Mouse (Mus musculus): ENCODE measurements around the gene F3.

F3 gene

GRCm38 (mm10) chr3:121722971-121723844, at the start of gene F3:
TSS of gene F3 (plus strand) at chr3:121723537.
- peak; percentile 88 to 93 for DNase-seq

GRCm38 (mm10) chr3:121678935-121679334, 44.4 kb upstream of the F3 start:
- DNase-seq = no peak

- no peak for DNase-seq
Observed at GRCm38 (mm10) chr3:121679443-121679842, 43.9 kb upstream of the F3 start.

- no peak for DNase-seq
Observed at GRCm38 (mm10) chr3:121680187-121680586, 43.1 kb upstream of the F3 start.

- DNase-seq = no peak
Observed at GRCm38 (mm10) chr3:121682439-121683411, 40.6 kb upstream of the F3 start.

GRCm38 (mm10) chr3:121684552-121684951, 38.8 kb upstream of the F3 start:
- DNase-seq = no peak

GRCm38 (mm10) chr3:121684963-121685362, 38.4 kb upstream of the F3 start:
- DNase-seq = peak in 1 of 2 experiments; percentile 18

GRCm38 (mm10) chr3:121685985-121686384, 37.4 kb upstream of the F3 start:
- no peak for DNase-seq

GRCm38 (mm10) chr3:121686408-121686911, 36.9 kb upstream of the F3 start:
- peak; percentile 30 to 53 for DNase-seq

- no peak for DNase-seq
Observed at GRCm38 (mm10) chr3:121687741-121688140, 35.6 kb upstream of the F3 start.

- no peak for DNase-seq
Observed at GRCm38 (mm10) chr3:121689029-121689428, 34.3 kb upstream of the F3 start.

GRCm38 (mm10) chr3:121689697-121690096, 33.6 kb upstream of the F3 start:
- DNase-seq = no peak

GRCm38 (mm10) chr3:121693001-121693730, 30.2 kb upstream of the F3 start:
- peak in 1 of 2 experiments; percentile 18 for DNase-seq

- DNase-seq = no peak
Observed at GRCm38 (mm10) chr3:121693746-121694145, 29.6 kb upstream of the F3 start.

GRCm38 (mm10) chr3:121697169-121697568, 26.2 kb upstream of the F3 start:
- no peak for DNase-seq

- no peak for DNase-seq
Observed at GRCm38 (mm10) chr3:121699401-121699800, 23.9 kb upstream of the F3 start.

- no peak for DNase-seq
Observed at GRCm38 (mm10) chr3:121699849-121700248, 23.5 kb upstream of the F3 start.

GRCm38 (mm10) chr3:121700364-121700952, 22.9 kb upstream of the F3 start:
- no peak for DNase-seq

- DNase-seq = no peak
Observed at GRCm38 (mm10) chr3:121703155-121703879, 20.0 kb upstream of the F3 start.

- DNase-seq = no peak
Observed at GRCm38 (mm10) chr3:121703880-121704243, 19.5 kb upstream of the F3 start.

- DNase-seq = no peak
Observed at GRCm38 (mm10) chr3:121706087-121706486, 17.2 kb upstream of the F3 start.

Measured in kidney, postnatal 4 days (tissue).